Mouse (Mus musculus): Measurements from ENCODE around the gene Flrt1. TPM values are rescaled to one million over a fixed set of nuclear protein-coding genes. Genes with fewer than 3 reads are reported as not detected.
"Not testable (repeated sequence)": the region's sequence is repeated elsewhere in the genome, so short reads cannot be mapped to it uniquely, and the experiment has no call there.

Gene Flrt1
- polyA plus RNA-seq, 2 experiments: 2.2 to 8.5 TPM

GRCm38 (mm10) chr19:7054772-7055171 is 50.8 kb downstream of the Flrt1 start:
- 47% methylated on average over 10 of the region's 10 CpGs for WGBS
- Histone ChIP-seq H3K27ac (replicated peaks; ENCODE audit: low read depth, low read length) (no peak overlapping the region), H3K9me3 (ENCODE audit: control insufficient read depth, low read length) (no peaks in the 10 kb centered on the region), H3K4me3 (replicated peaks; ENCODE audit: low read length) (no peak overlapping the region), H3K27me3 (ENCODE audit: control insufficient read depth, insufficient read depth, low read length) (peaks cover 3% of the 10 kb centered on the region; the same call in 1 of the 2 replicates), H3K9ac (ENCODE audit: low read depth, low read length, severe bottlenecking) (no peak overlapping the region), H3K4me1 (ENCODE audit: control insufficient read depth, insufficient read depth, low read length) (peaks cover 14% of the 10 kb centered on the region), H3K36me3 (ENCODE audit: control insufficient read depth, insufficient read depth, low read length) (no peaks in the 10 kb centered on the region), H3K4me2 (replicated peaks; ENCODE audit: low read depth, low read length, severe bottlenecking) (no peak overlapping the region)
- ATAC-seq (ENCODE audit: low FRiP score, low read depth): no peak
- DNase-seq (ENCODE audit: low spot score): peak; percentile 67
- TF ChIP-seq POLR2A (IDR thresholded peaks at IDR 0.05; ENCODE audit: borderline replicate concordance, extremely low read depth, insufficient read depth, insufficient read length): no peak

DNA sequence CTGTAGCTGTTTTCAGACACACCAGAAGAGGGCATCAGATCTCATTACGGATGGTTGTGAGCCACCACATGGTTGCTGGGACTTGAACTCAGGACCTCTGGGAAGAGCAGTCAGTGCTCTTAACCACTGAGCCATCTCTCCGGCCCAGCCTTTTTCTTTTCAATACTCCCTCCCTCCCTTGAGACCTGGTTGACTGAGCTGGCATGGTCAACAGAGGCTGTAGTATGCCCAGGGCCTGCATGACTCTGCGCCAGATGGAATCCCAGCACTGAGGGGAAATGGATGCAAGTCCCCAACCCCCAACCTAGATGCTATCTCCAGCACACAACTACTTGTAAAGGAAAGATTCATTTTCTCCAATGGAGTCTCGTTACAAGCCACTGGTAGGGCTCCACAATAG is 52.1 kb downstream of the Flrt1 start:
- H3K4me1 ChIP-seq (ENCODE audit: control insufficient read depth, insufficient read depth, low read length): peaks cover 14% of the 10 kb centered on the region
- not testable (repeated sequence) for H3K4me3 ChIP-seq (replicated peaks; ENCODE audit: low read length); H3K27ac ChIP-seq (replicated peaks; ENCODE audit: low read depth, low read length); H3K36me3 ChIP-seq (ENCODE audit: control insufficient read depth, insufficient read depth, low read length); ATAC-seq (ENCODE audit: low FRiP score, low read depth); H3K4me2 ChIP-seq (replicated peaks; ENCODE audit: low read depth, low read length, severe bottlenecking); H3K9ac ChIP-seq (ENCODE audit: low read depth, low read length, severe bottlenecking); DNase-seq (ENCODE audit: low spot score); H3K27me3 ChIP-seq (ENCODE audit: control insufficient read depth, insufficient read depth, low read length); H3K9me3 ChIP-seq (ENCODE audit: control insufficient read depth, low read length)
- WGBS: 94% methylated on average over 4 of the region's 4 CpGs

GRCm38 (mm10) chr19:7044706-7045105 is 60.8 kb downstream of the Flrt1 start:
- no peaks in the 10 kb centered on the region for H3K36me3 ChIP-seq (ENCODE audit: control insufficient read depth, insufficient read depth, low read length)
- no peaks in the 10 kb centered on the region for H3K9me3 ChIP-seq (ENCODE audit: control insufficient read depth, low read length)
- ATAC-seq (ENCODE audit: low FRiP score, low read depth): no peak
- H3K4me3 ChIP-seq (replicated peaks; ENCODE audit: low read length): no peak overlapping the region
- H3K4me2 ChIP-seq (replicated peaks; ENCODE audit: low read depth, low read length, severe bottlenecking): no peak overlapping the region
- TF ChIP-seq POLR2A (IDR thresholded peaks at IDR 0.05; ENCODE audit: borderline replicate concordance, extremely low read depth, insufficient read depth, insufficient read length): no peak
- H3K27ac ChIP-seq (replicated peaks; ENCODE audit: low read depth, low read length): no peak overlapping the region
- H3K9ac ChIP-seq (ENCODE audit: low read depth, low read length, severe bottlenecking): no peak overlapping the region
- no peaks in the 10 kb centered on the region for H3K27me3 ChIP-seq (ENCODE audit: control insufficient read depth, insufficient read depth, low read length)
- peaks cover 5% of the 10 kb centered on the region; the same call in 1 of the 2 replicates for H3K4me1 ChIP-seq (ENCODE audit: control insufficient read depth, insufficient read depth, low read length)
- no peak for DNase-seq (ENCODE audit: low spot score)
- 42% methylated on average over 4 of the region's 4 CpGs for WGBS

DNA sequence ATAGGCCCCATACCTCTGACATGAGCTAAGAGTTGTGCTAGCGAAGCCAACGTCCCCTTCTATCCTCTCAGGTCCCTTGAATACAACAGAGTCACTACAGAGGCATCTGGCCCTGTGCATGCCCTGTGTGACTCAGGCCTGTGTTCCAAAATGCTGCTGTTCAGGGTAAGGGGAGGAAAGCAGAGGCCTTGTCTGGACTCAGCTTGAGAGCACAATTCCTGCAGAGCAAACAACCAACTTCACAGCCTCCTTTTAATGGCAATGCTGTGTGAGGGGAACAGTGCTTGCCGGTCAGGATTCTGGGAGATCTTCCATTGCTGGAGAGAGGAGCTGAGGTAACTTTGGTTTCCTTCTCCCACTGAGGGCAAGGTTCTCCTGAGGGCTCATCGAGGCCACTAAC is 61.2 kb downstream of the Flrt1 start:
- no peak overlapping the region for H3K9ac ChIP-seq (ENCODE audit: low read depth, low read length, severe bottlenecking)
- no peaks in the 10 kb centered on the region for H3K27me3 ChIP-seq (ENCODE audit: control insufficient read depth, insufficient read depth, low read length)
- H3K27ac ChIP-seq (replicated peaks; ENCODE audit: low read depth, low read length): no peak overlapping the region
- H3K4me2 ChIP-seq (replicated peaks; ENCODE audit: low read depth, low read length, severe bottlenecking): no peak overlapping the region
- WGBS: 55% methylated on average over 4 of the region's 4 CpGs
- TF ChIP-seq POLR2A (IDR thresholded peaks at IDR 0.05; ENCODE audit: borderline replicate concordance, extremely low read depth, insufficient read depth, insufficient read length): no peak
- no peaks in the 10 kb centered on the region for H3K9me3 ChIP-seq (ENCODE audit: control insufficient read depth, low read length)
- DNase-seq (ENCODE audit: low spot score) (no peak), ATAC-seq (ENCODE audit: low FRiP score, low read depth) (no peak)
- no peaks in the 10 kb centered on the region for H3K36me3 ChIP-seq (ENCODE audit: control insufficient read depth, insufficient read depth, low read length)
- H3K4me1 ChIP-seq (ENCODE audit: control insufficient read depth, insufficient read depth, low read length): peaks cover 5% of the 10 kb centered on the region; the same call in 1 of the 2 replicates
- no peak overlapping the region for H3K4me3 ChIP-seq (replicated peaks; ENCODE audit: low read length)

Other genes starting within 250 kb of the Flrt1 start
- gene Ccdc88b, start 247.5 kb downstream of the Flrt1 start, polyA plus RNA-seq (2012; rRNA removed): 1.8 and 2.2 TPM in 2 replicates
- gene Ccdc88b, start 247.5 kb downstream of the Flrt1 start, polyA plus RNA-seq (2014; fragmentation: Nextera tagmentation; extraction: Ambion mirVana): 0.69 and 0.75 TPM in 2 replicates
- 163 and 164 TPM in 2 replicates for gene Trmt112, start 196.0 kb downstream of the Flrt1 start, polyA plus RNA-seq (2012; rRNA removed)
- gene Trmt112, start 196.0 kb downstream of the Flrt1 start, polyA plus RNA-seq (2014; fragmentation: Nextera tagmentation; extraction: Ambion mirVana): 163 and 167 TPM in 2 replicates
- gene Prdx5, start 195.6 kb downstream of the Flrt1 start, polyA plus RNA-seq (2012; rRNA removed): 145 and 173 TPM in 2 replicates
- 245 and 269 TPM in 2 replicates for gene Prdx5, start 195.6 kb downstream of the Flrt1 start, polyA plus RNA-seq (2014; fragmentation: Nextera tagmentation; extraction: Ambion mirVana)
- 20.3 and 25.5 TPM in 2 replicates for gene Esrra, start 183.9 kb downstream of the Flrt1 start, polyA plus RNA-seq (2012; rRNA removed)
- gene Esrra, start 183.9 kb downstream of the Flrt1 start, polyA plus RNA-seq (2014; fragmentation: Nextera tagmentation; extraction: Ambion mirVana): 3.4 and 5.1 TPM in 2 replicates
- 2.8 and 5.6 TPM in 2 replicates for gene Catsperz, start 180.3 kb downstream of the Flrt1 start, polyA plus RNA-seq (2012; rRNA removed)
- 3.6 and 5.4 TPM in 2 replicates for gene Catsperz, start 180.3 kb downstream of the Flrt1 start, polyA plus RNA-seq (2014; fragmentation: Nextera tagmentation; extraction: Ambion mirVana)
- 0.91 and 1.1 TPM in 2 replicates for gene Kcnk4, start 171.2 kb downstream of the Flrt1 start, polyA plus RNA-seq (2012; rRNA removed)
- gene Kcnk4, start 171.2 kb downstream of the Flrt1 start, polyA plus RNA-seq (2014; fragmentation: Nextera tagmentation; extraction: Ambion mirVana): 1.1 TPM in 2 replicates
- gene Bad, start 163.9 kb downstream of the Flrt1 start, polyA plus RNA-seq (2012; rRNA removed): 75.1 and 76.5 TPM in 2 replicates
- gene Bad, start 163.9 kb downstream of the Flrt1 start, polyA plus RNA-seq (2014; fragmentation: Nextera tagmentation; extraction: Ambion mirVana): 77.5 and 80.8 TPM in 2 replicates
- 56.8 and 72.3 TPM in 2 replicates for gene Gpr137, start 163.2 kb downstream of the Flrt1 start, polyA plus RNA-seq (2012; rRNA removed)
- 28.5 and 31.8 TPM in 2 replicates for gene Gpr137, start 163.2 kb downstream of the Flrt1 start, polyA plus RNA-seq (2014; fragmentation: Nextera tagmentation; extraction: Ambion mirVana)
- 277 and 304 TPM in 2 replicates for gene Ppp1r14b, start 130.8 kb downstream of the Flrt1 start, polyA plus RNA-seq (2012; rRNA removed)
- gene Ppp1r14b, start 130.8 kb downstream of the Flrt1 start, polyA plus RNA-seq (2014; fragmentation: Nextera tagmentation; extraction: Ambion mirVana): 249 and 282 TPM in 2 replicates
- 80.6 and 102 TPM in 2 replicates for gene Plcb3, start 129.3 kb downstream of the Flrt1 start, polyA plus RNA-seq (2012; rRNA removed)
- 36.6 and 42.4 TPM in 2 replicates for gene Plcb3, start 129.3 kb downstream of the Flrt1 start, polyA plus RNA-seq (2014; fragmentation: Nextera tagmentation; extraction: Ambion mirVana)
- 39.9 and 73.3 TPM in 2 replicates for gene Fkbp2, start 125.2 kb downstream of the Flrt1 start, polyA plus RNA-seq (2012; rRNA removed)
- gene Fkbp2, start 125.2 kb downstream of the Flrt1 start, polyA plus RNA-seq (2014; fragmentation: Nextera tagmentation; extraction: Ambion mirVana): 71.5 and 80.5 TPM in 2 replicates
- 46.7 and 55.7 TPM in 2 replicates for gene Vegfb, start 118.1 kb downstream of the Flrt1 start, polyA plus RNA-seq (2012; rRNA removed)
- gene Vegfb, start 118.1 kb downstream of the Flrt1 start, polyA plus RNA-seq (2014; fragmentation: Nextera tagmentation; extraction: Ambion mirVana): 44.9 and 54.5 TPM in 2 replicates
- 32.4 and 38.0 TPM in 2 replicates for gene Dnajc4, start 113.2 kb downstream of the Flrt1 start, polyA plus RNA-seq (2012; rRNA removed)
- 24.4 and 26.8 TPM in 2 replicates for gene Dnajc4, start 113.2 kb downstream of the Flrt1 start, polyA plus RNA-seq (2014; fragmentation: Nextera tagmentation; extraction: Ambion mirVana)
- gene Nudt22, start 109.6 kb downstream of the Flrt1 start, polyA plus RNA-seq (2012; rRNA removed): 22.1 and 27.7 TPM in 2 replicates
- gene Nudt22, start 109.6 kb downstream of the Flrt1 start, polyA plus RNA-seq (2014; fragmentation: Nextera tagmentation; extraction: Ambion mirVana): 21.5 and 21.9 TPM in 2 replicates
- 15.1 and 19.9 TPM in 2 replicates for gene Trpt1, start 109.6 kb downstream of the Flrt1 start, polyA plus RNA-seq (2012; rRNA removed)
- 10.7 and 12.0 TPM in 2 replicates for gene Trpt1, start 109.6 kb downstream of the Flrt1 start, polyA plus RNA-seq (2014; fragmentation: Nextera tagmentation; extraction: Ambion mirVana)
- gene Fermt3, start 86.3 kb downstream of the Flrt1 start, polyA plus RNA-seq (2012; rRNA removed): 10.1 and 13.1 TPM in 2 replicates
- gene Fermt3, start 86.3 kb downstream of the Flrt1 start, polyA plus RNA-seq (2014; fragmentation: Nextera tagmentation; extraction: Ambion mirVana): 10.2 and 10.8 TPM in 2 replicates
- 124 and 170 TPM in 2 replicates for gene Stip1, start 65.8 kb downstream of the Flrt1 start, polyA plus RNA-seq (2012; rRNA removed)
- gene Stip1, start 65.8 kb downstream of the Flrt1 start, polyA plus RNA-seq (2014; fragmentation: Nextera tagmentation; extraction: Ambion mirVana): 200 and 205 TPM in 2 replicates
- 24.6 and 27.4 TPM in 2 replicates for gene Macrod1, start 48.9 kb downstream of the Flrt1 start, polyA plus RNA-seq (2012; rRNA removed)
- 16.6 and 19.7 TPM in 2 replicates for gene Macrod1, start 48.9 kb downstream of the Flrt1 start, polyA plus RNA-seq (2014; fragmentation: Nextera tagmentation; extraction: Ambion mirVana)
- gene Otub1, start 100.6 kb upstream of the Flrt1 start, polyA plus RNA-seq (2012; rRNA removed): 157 and 181 TPM in 2 replicates
- gene Otub1, start 100.6 kb upstream of the Flrt1 start, polyA plus RNA-seq (2014; fragmentation: Nextera tagmentation; extraction: Ambion mirVana): 203 and 212 TPM in 2 replicates
- 478 and 552 TPM in 2 replicates for gene Cox8a, start 111.9 kb upstream of the Flrt1 start, polyA plus RNA-seq (2012; rRNA removed)
- 850 and 909 TPM in 2 replicates for gene Cox8a, start 111.9 kb upstream of the Flrt1 start, polyA plus RNA-seq (2014; fragmentation: Nextera tagmentation; extraction: Ambion mirVana)
- 55.9 and 62.8 TPM in 2 replicates for gene Naa40, start 135.5 kb upstream of the Flrt1 start, polyA plus RNA-seq (2012; rRNA removed)
- gene Naa40, start 135.5 kb upstream of the Flrt1 start, polyA plus RNA-seq (2014; fragmentation: Nextera tagmentation; extraction: Ambion mirVana): 50.1 and 54.1 TPM in 2 replicates
- 69.4 and 80.9 TPM in 2 replicates for gene Rcor2, start 161.6 kb upstream of the Flrt1 start, polyA plus RNA-seq (2012; rRNA removed)
- gene Rcor2, start 161.6 kb upstream of the Flrt1 start, polyA plus RNA-seq (2014; fragmentation: Nextera tagmentation; extraction: Ambion mirVana): 9.8 and 10.2 TPM in 2 replicates
- 65.8 and 78.2 TPM in 2 replicates for gene Mark2, start 236.1 kb upstream of the Flrt1 start, polyA plus RNA-seq (2012; rRNA removed)
- gene Mark2, start 236.1 kb upstream of the Flrt1 start, polyA plus RNA-seq (2014; fragmentation: Nextera tagmentation; extraction: Ambion mirVana): 48.6 and 56.3 TPM in 2 replicates

Data from limb, embryonic 14.5 days (tissue).